Comparison of ENCODE assay signal across 18 mouse cellular contexts in the genomic region with DNA sequence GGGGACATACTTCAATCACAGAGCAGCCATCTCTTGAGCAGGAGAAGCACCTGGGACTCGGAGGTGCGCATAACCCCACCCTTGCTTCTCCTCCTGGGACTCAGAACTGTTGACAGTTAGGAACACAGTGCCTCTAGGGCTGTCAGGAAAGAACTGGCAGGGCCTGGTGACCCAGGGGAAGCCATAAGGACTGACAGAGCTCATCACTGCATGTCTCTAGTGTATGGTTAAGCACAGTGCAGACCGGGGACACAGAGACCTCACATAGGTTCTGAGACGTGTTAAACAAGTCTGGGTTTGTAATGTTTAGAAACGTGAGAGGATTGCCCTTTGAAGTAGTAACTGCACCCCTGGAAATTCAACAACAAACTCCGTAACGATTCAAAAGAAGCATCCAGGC. TPM values are rescaled to one million over a fixed set of nuclear protein-coding genes. Genes with fewer than 3 reads are reported as not detected.
A peak's percentile ranks its signal among the peaks of the same experiment; 100 is the strongest.
DNase-seq lines count a peak whose midpoint lies in the region; ATAC-seq and TF ChIP-seq lines count a peak whose summit lies in the region.
"Had no signal": no experiment of that assay in that cellular context is flagged by ENCODE, and none has a peak within 500 bp of the region (broad histone marks: within the 10 kb centered on the region; RNA-seq: fewer than 3 reads in every experiment).

No protein-coding gene starts in this region.

- no peak for TF ChIP-seq POLR2A in ES-Bruce4 (IDR thresholded peaks at IDR 0.05; ENCODE audit: insufficient read depth, low read length)

- H3K4me1 ChIP-seq in forebrain, embryonic 13.5 days, result peaks cover 35% of the 10 kb centered on the region
- 0 out of 2 replicates have a peak, but pooled peaks cover 3% of the 10 kb centered on the region for H3K4me1 ChIP-seq in forebrain, postnatal 0 days (ENCODE audit: insufficient read depth)
- H3K4me1 ChIP-seq in kidney, postnatal 0 days (replicated peaks; ENCODE audit: insufficient read depth, low read length), result peaks cover 29% of the 10 kb centered on the region
- H3K4me1 ChIP-seq in ES-Bruce4 (ENCODE audit: control insufficient read depth, insufficient read depth, low read length), result no peaks in the 10 kb centered on the region
- H3K4me1 ChIP-seq in intestine, embryonic 16.5 days (ENCODE audit: control insufficient read depth, insufficient read depth, low read length), result peaks cover 61% of the 10 kb centered on the region

- no peak for DNase-seq in forebrain, postnatal 0 days
- no peak for DNase-seq in kidney, postnatal 0 days (ENCODE audit: low spot score)
- no peak for DNase-seq in kidney, adult 18-20 months
- no peak for DNase-seq in frontal cortex, postnatal 25 days (ENCODE audit: low spot score in 2 of 2)
- DNase-seq: layer of hippocampus, adult 9-11 months; lung, postnatal 14 days; thymus, postnatal 4 days had no signal

- H3K36me3 ChIP-seq in forebrain, embryonic 13.5 days (ENCODE audit: poor library complexity, severe bottlenecking), result no peaks in the 10 kb centered on the region
- H3K36me3 ChIP-seq in forebrain, postnatal 0 days (ENCODE audit: insufficient read depth), result no peaks in the 10 kb centered on the region
- no peaks in the 10 kb centered on the region for H3K36me3 ChIP-seq in kidney, postnatal 0 days (ENCODE audit: insufficient read depth, low read length)
- H3K36me3 ChIP-seq in ES-Bruce4 (ENCODE audit: control insufficient read depth, insufficient read depth, low read length, poor library complexity, severe bottlenecking), result no peaks in the 10 kb centered on the region
- H3K36me3 ChIP-seq in intestine, embryonic 16.5 days (ENCODE audit: control insufficient read depth, insufficient read depth, low read length), result no peaks in the 10 kb centered on the region
- H3K36me3 ChIP-seq: forebrain, embryonic 12.5 days; heart, embryonic 10.5 days; hindbrain, embryonic 15.5 days; limb, embryonic 12.5 days had no signal

- H3K4me3 ChIP-seq in forebrain, embryonic 13.5 days, result no peak overlapping the region
- H3K4me3 ChIP-seq in forebrain, postnatal 0 days (ENCODE audit: low read depth, low read length), result no peak overlapping the region
- no peak overlapping the region for H3K4me3 ChIP-seq in kidney, postnatal 0 days (replicated peaks; ENCODE audit: low read depth, low read length)
- peak overlapping the region; percentile 27; the same call in 1 of the 2 replicates for H3K4me3 ChIP-seq in ES-Bruce4 (ENCODE audit: low read depth, low read length)
- H3K4me3 ChIP-seq in intestine, embryonic 16.5 days (ENCODE audit: low read length), result no peak overlapping the region
- H3K4me3 ChIP-seq: forebrain, embryonic 12.5 days; heart, embryonic 10.5 days; hindbrain, embryonic 15.5 days; left cerebral cortex, adult 2 months; limb, embryonic 12.5 days had no signal

- H3K9me3 ChIP-seq in forebrain, embryonic 13.5 days (replicated peaks), result no peaks in the 10 kb centered on the region
- no peaks in the 10 kb centered on the region for H3K9me3 ChIP-seq in forebrain, postnatal 0 days (ENCODE audit: low read length)
- no peaks in the 10 kb centered on the region for H3K9me3 ChIP-seq in kidney, postnatal 0 days (replicated peaks; ENCODE audit: low read length)
- H3K9me3 ChIP-seq in ES-Bruce4 (replicated peaks; ENCODE audit: control insufficient read depth, insufficient read depth, low read length, poor library complexity, severe bottlenecking), result no peaks in the 10 kb centered on the region
- no peaks in the 10 kb centered on the region for H3K9me3 ChIP-seq in intestine, embryonic 16.5 days (ENCODE audit: control insufficient read depth, low read length)
- H3K9me3 ChIP-seq: forebrain, embryonic 12.5 days; heart, embryonic 10.5 days; hindbrain, embryonic 15.5 days; limb, embryonic 12.5 days had no signal

- no peak for ATAC-seq in forebrain, embryonic 13.5 days
- ATAC-seq in forebrain, postnatal 0 days, result no peak
- no peak for ATAC-seq in kidney, postnatal 0 days (replicated peaks; ENCODE audit: low FRiP score, low read depth)
- no peak for ATAC-seq in intestine, embryonic 16.5 days
- ATAC-seq in megakaryocyte progenitor cell, adult 5-6 weeks (replicated peaks; ENCODE audit: poor library complexity), result no peak
- ATAC-seq: CD4-positive, CD25-positive, alpha-beta regulatory T cell, adult 4 months had no signal

- TF ChIP-seq EP300 in ES-Bruce4 (IDR thresholded peaks at IDR 0.05; ENCODE audit: insufficient read depth, low read depth, low read length), result no peak

- 68% methylated on average over 7 of the region's 7 CpGs for WGBS in forebrain, embryonic 13.5 days
- WGBS in forebrain, postnatal 0 days, result 67% methylated on average over 7 of the region's 7 CpGs
- 46% methylated on average over 7 of the region's 7 CpGs for WGBS in kidney, postnatal 0 days
- 47% methylated on average over 7 of the region's 7 CpGs for WGBS in intestine, embryonic 16.5 days

- TF ChIP-seq CTCF in forebrain, postnatal 0 days (IDR thresholded peaks at IDR 0.05; ENCODE audit: low read depth), result no peak
- no peak for TF ChIP-seq CTCF in kidney, postnatal 0 days (IDR thresholded peaks at IDR 0.05; ENCODE audit: low read depth)
- TF ChIP-seq CTCF in ES-Bruce4 (IDR thresholded peaks at IDR 0.05; ENCODE audit: low read depth, low read length), result no peak

- H3K27ac ChIP-seq in forebrain, embryonic 13.5 days, result no peak overlapping the region
- no peak overlapping the region for H3K27ac ChIP-seq in forebrain, postnatal 0 days (ENCODE audit: low read depth, low read length)
- H3K27ac ChIP-seq in kidney, postnatal 0 days, result 0 out of 2 replicates have a peak overlapping the region, but pooled peaks have one; percentile 25
- no peak overlapping the region for H3K27ac ChIP-seq in ES-Bruce4 (ENCODE audit: insufficient read depth, low read length)
- H3K27ac ChIP-seq in intestine, embryonic 16.5 days (ENCODE audit: low read length), result peak overlapping the region; percentile 57
- H3K27ac ChIP-seq: forebrain, embryonic 12.5 days; heart, embryonic 10.5 days; hindbrain, embryonic 15.5 days; left cerebral cortex, adult 2 months; limb, embryonic 12.5 days; liver, embryonic 14.5 days had no signal

- H3K9ac ChIP-seq in forebrain, embryonic 13.5 days, result peak overlapping the region; percentile 30; the same call in 1 of the 2 replicates
- no peak overlapping the region for H3K9ac ChIP-seq in forebrain, postnatal 0 days
- no peak overlapping the region for H3K9ac ChIP-seq in kidney, postnatal 0 days (ENCODE audit: low read depth, low read length)
- H3K9ac ChIP-seq in ES-Bruce4 (ENCODE audit: low read depth, poor library complexity, severe bottlenecking), result no peak overlapping the region
- no peak overlapping the region for H3K9ac ChIP-seq in intestine, embryonic 16.5 days (ENCODE audit: low read depth, low read length)
- H3K9ac ChIP-seq: hindbrain, embryonic 15.5 days; limb, embryonic 12.5 days; liver, embryonic 14.5 days had no signal

- H3K27me3 ChIP-seq in forebrain, embryonic 13.5 days, result no peaks in the 10 kb centered on the region
- no peaks in the 10 kb centered on the region for H3K27me3 ChIP-seq in forebrain, postnatal 0 days (ENCODE audit: insufficient read depth, low read length)
- no peaks in the 10 kb centered on the region for H3K27me3 ChIP-seq in kidney, postnatal 0 days (ENCODE audit: insufficient read depth, low read length)
- no peaks in the 10 kb centered on the region for H3K27me3 ChIP-seq in ES-Bruce4 (ENCODE audit: control insufficient read depth, insufficient read depth, low read length, poor library complexity, severe bottlenecking)
- no peaks in the 10 kb centered on the region for H3K27me3 ChIP-seq in intestine, embryonic 16.5 days (replicated peaks; ENCODE audit: control insufficient read depth, insufficient read depth, low read length)
- H3K27me3 ChIP-seq: forebrain, embryonic 12.5 days; hindbrain, embryonic 15.5 days; limb, embryonic 12.5 days had no signal

- H3K4me2 ChIP-seq in forebrain, embryonic 13.5 days, result no peak overlapping the region
- H3K4me2 ChIP-seq in forebrain, postnatal 0 days (ENCODE audit: low read depth), result no peak overlapping the region
- no peak overlapping the region for H3K4me2 ChIP-seq in kidney, postnatal 0 days (ENCODE audit: low read length)
- no peak overlapping the region for H3K4me2 ChIP-seq in intestine, embryonic 16.5 days (ENCODE audit: low read depth, low read length)
- H3K4me2 ChIP-seq: forebrain, embryonic 12.5 days; hindbrain, embryonic 15.5 days; limb, embryonic 12.5 days had no signal

RNA-seq across cellular contexts. Expression of gene Cmtm4, which starts 8.1 kb away (rescaled TPM):
- polyA plus RNA-seq in forebrain, embryonic 13.5 days (2015; fragmentation: Nextera tagmentation; extraction: Ambion mirVana), result 2.6 TPM in 2 replicates
- 32.9 and 35.1 TPM in 2 replicates for total RNA-seq in forebrain, postnatal 0 days (2014; rRNA removed)
- 2.0 and 2.3 TPM in 2 replicates for polyA plus RNA-seq in forebrain, postnatal 0 days (2015; fragmentation: Nextera tagmentation; extraction: Ambion mirVana)
- 4.5 and 4.7 TPM in 2 replicates for polyA plus RNA-seq in kidney, postnatal 0 days (2015; fragmentation: Nextera tagmentation; extraction: Ambion mirVana)
- polyA plus RNA-seq in ES-Bruce4 (2011; ENCODE audit: insufficient read depth, insufficient read length, low read depth, missing spikeins), result 53.7 and 58.1 TPM in 2 replicates
- polyA plus RNA-seq in intestine, embryonic 16.5 days (2015; fragmentation: Nextera tagmentation; extraction: Ambion mirVana), result 4.2 and 5.1 TPM in 2 replicates
- total RNA-seq in megakaryocyte progenitor cell, adult 5-6 weeks (2015), result 0.79 and 0.85 TPM in 2 replicates
- 0.84 and 0.87 TPM in 2 replicates for total RNA-seq in megakaryocyte progenitor cell, adult 5-6 weeks (2017)

RNA-seq across cellular contexts. Expression of gene Cmtm3, which starts 48.3 kb away (rescaled TPM):
- 31.6 and 36.1 TPM in 2 replicates for polyA plus RNA-seq in forebrain, embryonic 13.5 days (2015; fragmentation: Nextera tagmentation; extraction: Ambion mirVana)
- total RNA-seq in forebrain, postnatal 0 days (2014; rRNA removed), result 18.4 and 22.0 TPM in 2 replicates
- 33.0 and 34.4 TPM in 2 replicates for polyA plus RNA-seq in forebrain, postnatal 0 days (2015; fragmentation: Nextera tagmentation; extraction: Ambion mirVana)
- polyA plus RNA-seq in kidney, postnatal 0 days (2015; fragmentation: Nextera tagmentation; extraction: Ambion mirVana), result 125 and 132 TPM in 2 replicates
- polyA plus RNA-seq in ES-Bruce4 (2011; ENCODE audit: insufficient read depth, insufficient read length, low read depth, missing spikeins), result 20.3 and 22.2 TPM in 2 replicates
- 98.2 and 105 TPM in 2 replicates for polyA plus RNA-seq in intestine, embryonic 16.5 days (2015; fragmentation: Nextera tagmentation; extraction: Ambion mirVana)
- 28.2 and 39.9 TPM in 2 replicates for total RNA-seq in megakaryocyte progenitor cell, adult 5-6 weeks (2015)
- 12.0 and 21.6 TPM in 2 replicates for total RNA-seq in megakaryocyte progenitor cell, adult 5-6 weeks (2017)

RNA-seq across cellular contexts. Expression of gene Dync1li2, which starts 55.3 kb away (rescaled TPM):
- 108 and 109 TPM in 2 replicates for polyA plus RNA-seq in forebrain, embryonic 13.5 days (2015; fragmentation: Nextera tagmentation; extraction: Ambion mirVana)
- total RNA-seq in forebrain, postnatal 0 days (2014; rRNA removed), result 104 and 125 TPM in 2 replicates
- 46.4 and 74.0 TPM in 2 replicates for polyA plus RNA-seq in forebrain, postnatal 0 days (2015; fragmentation: Nextera tagmentation; extraction: Ambion mirVana)
- polyA plus RNA-seq in kidney, postnatal 0 days (2015; fragmentation: Nextera tagmentation; extraction: Ambion mirVana), result 34.4 and 37.5 TPM in 2 replicates
- 43.2 and 54.9 TPM in 2 replicates for polyA plus RNA-seq in ES-Bruce4 (2011; ENCODE audit: insufficient read depth, insufficient read length, low read depth, missing spikeins)
- 38.7 and 39.7 TPM in 2 replicates for polyA plus RNA-seq in intestine, embryonic 16.5 days (2015; fragmentation: Nextera tagmentation; extraction: Ambion mirVana)
- total RNA-seq in megakaryocyte progenitor cell, adult 5-6 weeks (2015), result 14.7 and 25.4 TPM in 2 replicates
- total RNA-seq in megakaryocyte progenitor cell, adult 5-6 weeks (2017), result 46.5 and 52.6 TPM in 2 replicates

Comparison
In these comparisons a context has a peak if more than half of its experiments do, and no peak if none do; other contexts are left out.
1. H3K27ac ChIP-seq: peak in kidney, postnatal 0 days (single experiment) and intestine, embryonic 16.5 days (single experiment); none in forebrain, embryonic 13.5 days (single experiment), forebrain, postnatal 0 days (single experiment) and ES-Bruce4 (single experiment).